8 mouse cellular contexts compared by ENCODE assay signal in the genomic region with DNA sequence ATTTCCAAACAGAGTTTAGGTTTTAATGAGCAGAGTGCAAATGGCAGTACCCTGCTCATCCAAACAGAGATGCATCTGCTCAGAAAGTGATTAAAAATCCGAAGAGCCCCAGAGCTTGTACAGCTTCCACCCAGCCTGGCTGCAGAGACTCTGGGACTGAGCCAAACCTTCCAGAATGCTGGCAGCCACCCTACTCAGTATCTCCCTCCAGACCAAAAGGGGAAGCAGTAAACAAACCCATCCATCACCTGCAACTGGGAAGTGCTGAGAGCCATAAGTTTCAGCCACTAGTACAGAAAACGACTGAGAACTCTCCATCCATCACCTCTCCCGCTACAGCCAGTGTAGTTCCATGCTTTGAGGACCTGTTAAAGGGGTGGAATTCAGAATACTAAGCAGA. TPM values are rescaled to one million over a fixed set of nuclear protein-coding genes. Genes with fewer than 3 reads are reported as not detected.
DNase-seq lines count a peak whose midpoint lies in the region; ATAC-seq and TF ChIP-seq lines count a peak whose summit lies in the region.

No protein-coding gene starts in this region.

- H3K36me3 ChIP-seq in midbrain, embryonic 10.5 days, result no peaks in the 10 kb centered on the region
- no peaks in the 10 kb centered on the region for H3K36me3 ChIP-seq in midbrain, embryonic 13.5 days
- no peaks in the 10 kb centered on the region for H3K36me3 ChIP-seq in heart, embryonic 15.5 days
- no peaks in the 10 kb centered on the region for H3K36me3 ChIP-seq in stomach, postnatal 0 days (ENCODE audit: control insufficient read depth, insufficient read depth, low read length)

- H3K9me3 ChIP-seq in midbrain, embryonic 10.5 days (replicated peaks), result no peaks in the 10 kb centered on the region
- H3K9me3 ChIP-seq in midbrain, embryonic 13.5 days, result no peaks in the 10 kb centered on the region
- no peaks in the 10 kb centered on the region for H3K9me3 ChIP-seq in heart, embryonic 15.5 days (replicated peaks)
- no peaks in the 10 kb centered on the region for H3K9me3 ChIP-seq in stomach, postnatal 0 days (ENCODE audit: control insufficient read depth, low read length)

- 32% methylated on average over 3 of the region's 3 CpGs for WGBS in midbrain, embryonic 10.5 days
- WGBS in midbrain, embryonic 13.5 days, result 18% methylated on average over 3 of the region's 3 CpGs
- WGBS in heart, embryonic 15.5 days, result 1% methylated on average over 3 of the region's 3 CpGs
- WGBS in stomach, postnatal 0 days, result 6% methylated on average over 3 of the region's 3 CpGs

- TF ChIP-seq EP300 in stomach, postnatal 0 days (optimal IDR thresholded peaks at IDR 0.05), result no peak

- H3K4me2 ChIP-seq in midbrain, embryonic 13.5 days (replicated peaks), result no peak overlapping the region
- no peak overlapping the region for H3K4me2 ChIP-seq in heart, embryonic 15.5 days
- H3K4me2 ChIP-seq in stomach, postnatal 0 days (replicated peaks; ENCODE audit: low read depth), result no peak overlapping the region

- no peak for ATAC-seq in midbrain, embryonic 13.5 days
- peak; percentile 93 for ATAC-seq in heart, embryonic 15.5 days (replicated peaks; ENCODE audit: insufficient number of reproducible peaks, insufficient read depth, low FRiP score, low read depth)
- ATAC-seq in stomach, postnatal 0 days (ENCODE audit: low FRiP score, low TSS enrichment), result no peak
- ATAC-seq in megakaryocyte, adult 5-6 weeks (ENCODE audit: poor library complexity, severe bottlenecking), result no peak

- H3K27ac ChIP-seq in midbrain, embryonic 10.5 days (replicated peaks), result peak overlapping the region; percentile 90
- H3K27ac ChIP-seq in midbrain, embryonic 13.5 days, result no peak overlapping the region; the same call in 1 of the 2 replicates
- peak overlapping the region; percentile 65 for H3K27ac ChIP-seq in heart, embryonic 15.5 days
- H3K27ac ChIP-seq in stomach, postnatal 0 days (replicated peaks), result no peak overlapping the region

- H3K4me3 ChIP-seq in midbrain, embryonic 10.5 days, result no peak overlapping the region
- no peak overlapping the region for H3K4me3 ChIP-seq in midbrain, embryonic 13.5 days (replicated peaks)
- no peak overlapping the region for H3K4me3 ChIP-seq in heart, embryonic 15.5 days
- no peak overlapping the region for H3K4me3 ChIP-seq in stomach, postnatal 0 days (ENCODE audit: low read depth, low read length)

- TF ChIP-seq CTCF in stomach, postnatal 0 days (IDR thresholded peaks at IDR 0.05; ENCODE audit: low read depth), result no peak

- H3K4me1 ChIP-seq in midbrain, embryonic 10.5 days, result peaks cover 41% of the 10 kb centered on the region
- H3K4me1 ChIP-seq in midbrain, embryonic 13.5 days (replicated peaks), result peaks cover 30% of the 10 kb centered on the region
- H3K4me1 ChIP-seq in heart, embryonic 15.5 days (replicated peaks), result peaks cover 9% of the 10 kb centered on the region
- no peaks in the 10 kb centered on the region for H3K4me1 ChIP-seq in stomach, postnatal 0 days (replicated peaks; ENCODE audit: control insufficient read depth, insufficient read depth)

- H3K27me3 ChIP-seq in midbrain, embryonic 10.5 days (ENCODE audit: low read depth, poor library complexity, severe bottlenecking), result no peaks in the 10 kb centered on the region
- no peaks in the 10 kb centered on the region for H3K27me3 ChIP-seq in midbrain, embryonic 13.5 days
- no peaks in the 10 kb centered on the region for H3K27me3 ChIP-seq in heart, embryonic 15.5 days
- no peaks in the 10 kb centered on the region for H3K27me3 ChIP-seq in stomach, postnatal 0 days (ENCODE audit: control insufficient read depth, insufficient read depth, low read length)

- H3K9ac ChIP-seq in midbrain, embryonic 13.5 days (replicated peaks), result no peak overlapping the region
- H3K9ac ChIP-seq in heart, embryonic 15.5 days, result no peak overlapping the region
- H3K9ac ChIP-seq in stomach, postnatal 0 days (ENCODE audit: low read length), result no peak overlapping the region

- no peak for DNase-seq in midbrain, embryonic 10.5 days (ENCODE audit: low spot score)
- DNase-seq in embryo, embryonic 9.5 days (ENCODE audit: extremely low spot score), result peak; percentile 12
- peak; percentile 80 to 83 for DNase-seq in kidney, postnatal 25 days
- peak; percentile 28 for DNase-seq in mesoderm, embryonic 11.5 days (ENCODE audit: low read depth, low spot score)
- DNase-seq in stomach, postnatal 0 days (ENCODE audit: low spot score), result peak; percentile 22

RNA-seq across cellular contexts. Expression of a gene that starts 9.6 kb away (rescaled TPM):
- polyA plus RNA-seq in midbrain, embryonic 10.5 days (2016; fragmentation: Nextera tagmentation; extraction: Ambion mirVana), result not detected in 2 replicates
- polyA plus RNA-seq in midbrain, embryonic 13.5 days (2015; fragmentation: Nextera tagmentation; extraction: Ambion mirVana), result not detected in 2 replicates
- polyA plus RNA-seq in heart, embryonic 15.5 days (2015; fragmentation: Nextera tagmentation; extraction: Ambion mirVana), result not detected in 2 replicates
- polyA plus RNA-seq in stomach, postnatal 0 days (2015; fragmentation: Nextera tagmentation; extraction: Ambion mirVana), result not detected in 2 replicates
- not detected in 2 replicates for total RNA-seq in megakaryocyte, adult 5-6 weeks (2015)
- total RNA-seq in megakaryocyte, adult 5-6 weeks (2017), result not detected in 2 replicates

RNA-seq across cellular contexts. Expression of a gene that starts 59.5 kb away (rescaled TPM):
- polyA plus RNA-seq in midbrain, embryonic 10.5 days (2016; fragmentation: Nextera tagmentation; extraction: Ambion mirVana), result 13.6 and 16.4 TPM in 2 replicates
- polyA plus RNA-seq in midbrain, embryonic 13.5 days (2015; fragmentation: Nextera tagmentation; extraction: Ambion mirVana), result 8.3 and 8.6 TPM in 2 replicates
- 5.8 and 7.0 TPM in 2 replicates for polyA plus RNA-seq in heart, embryonic 15.5 days (2015; fragmentation: Nextera tagmentation; extraction: Ambion mirVana)
- 3.3 and 4.2 TPM in 2 replicates for polyA plus RNA-seq in stomach, postnatal 0 days (2015; fragmentation: Nextera tagmentation; extraction: Ambion mirVana)
- total RNA-seq in megakaryocyte, adult 5-6 weeks (2015), result not detected in 2 replicates
- not detected in 2 replicates for total RNA-seq in megakaryocyte, adult 5-6 weeks (2017)

Comparison
In these comparisons a context has a peak if more than half of its experiments do, and no peak if none do; other contexts are left out.
1. H3K27ac ChIP-seq: peak in midbrain, embryonic 10.5 days (single experiment) and heart, embryonic 15.5 days (single experiment); none in midbrain, embryonic 13.5 days (single experiment) and stomach, postnatal 0 days (single experiment).